Mouse (Mus musculus) bone marrow macrophage, adult 2 months (primary cell): ENCODE data around the gene Rbms3.

ENCODE experiments used
- CTCF ChIP-seq: IDR thresholded peaks from 2 replicates; pipeline ENCODE4 v1.5.1; 2012; ENCODE audit warnings: low read depth, mild to moderate bottlenecking, low read length, moderate library complexity
- POLR2A ChIP-seq: IDR thresholded peaks from 2 replicates; pipeline ENCODE4 v1.6.1; 2012; ENCODE audit warnings: mild to moderate bottlenecking, low read depth, low read length, borderline replicate concordance

- no peak for TF ChIP-seq CTCF
- TF ChIP-seq POLR2A: no peak
Observed at GRCm38 (mm10) chr9:117126816-117127215, 502.9 kb downstream of the Rbms3 start.
